Mouse (Mus musculus) stomach, postnatal 0 days (tissue): ENCODE measurements at regions not wholly inside any gene's neighbourhood (a gene's known extent, or its start where the extent isn't known, plus 50 kb on each side); places are given as distances from the start of the nearest gene placed in this dataset.

Experiments used
- CTCF ChIP-seq: IDR thresholded peaks from 2 replicates; pipeline ENCODE4 v1.5.1; 2016; ENCODE audit warnings: antibody characterized with exemption, low read depth, mild to moderate bottlenecking, moderate library complexity
- EP300 ChIP-seq: optimal IDR thresholded peaks from 2 replicates; pipeline ENCODE3; 2016; ENCODE audit warnings: antibody characterized with exemption

GRCm38 (mm10) chr3:159782222-159782844 is 57.1 kb upstream of the Wls start:
- TF ChIP-seq CTCF: no peak
- TF ChIP-seq EP300: no peak
